Mouse (Mus musculus) adrenal gland, adult 10 weeks (tissue): ENCODE measurements around the gene Grsf1. TPM values are rescaled to one million over a fixed set of nuclear protein-coding genes. Genes with fewer than 3 reads are reported as not detected.

Source experiments
- polyA plus RNA-seq: library from polyadenylated mRNA; stranded (reverse); fragments of 350-450 nt; fragmentation: Illumina TruSeq; extraction: RNeasy Lipid Tissue Mini Kit (QIAGEN cat#74804); gene quantifications from one replicate; pipeline ENCODE4 v1.2.3, GENCODE M21; 2014; ENCODE audit warnings: low read depth, low replicate concordance

Gene Grsf1
- polyA plus RNA-seq = 446 TPM

DNA sequence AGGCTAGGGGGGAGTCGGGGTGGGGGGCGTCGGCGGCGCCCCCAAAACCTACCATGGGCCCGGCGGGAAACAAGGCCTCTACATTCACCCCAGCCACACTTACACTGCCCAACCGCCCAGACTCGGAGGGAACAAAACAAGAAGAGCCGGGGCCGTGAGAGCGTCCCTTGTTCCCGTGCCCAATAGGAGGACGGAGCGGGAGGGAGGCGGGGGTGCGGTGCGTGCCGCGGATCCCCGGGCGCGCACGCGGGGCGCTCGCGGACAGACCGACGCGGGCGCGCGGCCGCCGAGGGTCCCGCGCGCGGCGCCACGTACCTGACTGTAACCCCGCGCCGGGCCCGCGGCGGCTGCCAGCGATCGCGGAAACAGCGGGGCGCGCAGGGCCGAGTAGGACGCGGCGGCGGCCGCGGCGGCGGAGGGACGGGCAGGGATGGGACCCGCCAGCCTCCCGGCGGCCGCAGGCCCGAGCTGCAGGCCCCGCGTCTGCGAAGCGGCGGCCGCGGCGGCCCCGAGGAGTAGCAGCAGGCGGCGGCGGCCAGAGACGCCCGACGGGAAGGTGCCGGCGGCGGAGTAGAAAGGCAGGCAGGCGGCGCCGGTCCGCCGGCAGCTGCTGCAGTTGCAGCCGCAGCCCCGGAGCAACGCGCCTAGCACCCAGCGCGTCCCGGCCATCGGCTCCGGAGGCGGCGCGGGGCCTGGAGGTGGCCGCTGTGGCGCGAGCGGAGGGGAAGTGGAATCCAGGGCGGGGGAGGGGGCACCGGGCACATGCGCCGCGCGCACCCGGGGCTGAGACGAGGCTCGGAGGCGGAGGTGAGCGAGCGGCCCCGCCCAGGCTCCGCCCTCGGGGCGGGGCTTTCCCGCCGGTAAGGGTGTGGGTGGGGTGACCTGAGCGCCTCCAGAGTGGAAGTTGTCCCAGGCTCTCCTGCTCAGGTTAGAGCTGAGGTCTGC lies at the start of gene Grsf1:
Gene Grsf1, minus strand, starts transcription at position 729 of the 945 bp plus-strand sequence.

GRCm38 (mm10) chr5:88720116-88721002 lies 44.4 kb upstream of the Grsf1 start, which contains the start of gene Mob1b:
Mob1b (plus strand) TSS chr5:88720855.

Other genes starting within 250 kb of the Grsf1 start
- not detected for gene Ambn, start 220.2 kb downstream of the Grsf1 start, polyA plus RNA-seq
- not detected for gene Enam, start 188.2 kb downstream of the Grsf1 start, polyA plus RNA-seq
- 1.5 TPM for gene Jchain, start 148.3 kb downstream of the Grsf1 start, polyA plus RNA-seq
- gene Utp3, start 121.7 kb downstream of the Grsf1 start, polyA plus RNA-seq = 84.9 TPM
- gene Rufy3, start 111.1 kb downstream of the Grsf1 start, polyA plus RNA-seq = 56.0 TPM
- gene Mob1b, start 44.7 kb upstream of the Grsf1 start, polyA plus RNA-seq = 144 TPM
- gene Dck, start 88.8 kb upstream of the Grsf1 start, polyA plus RNA-seq = 17.3 TPM
- 25.3 TPM for gene Slc4a4, start 210.6 kb upstream of the Grsf1 start, polyA plus RNA-seq